Mouse (Mus musculus) C3H10T1/2 (cell line): ENCODE measurements around the gene Nin. TPM values are rescaled to one million over a fixed set of nuclear protein-coding genes. Genes with fewer than 3 reads are reported as not detected.

Source experiments
- polyA plus RNA-seq, 2 experiments: library from polyadenylated mRNA; unstranded; fragments of >200 nt; fragmentation: generic; extraction: Trizol; gene quantifications; one replicate each; pipeline ENCODE4 v1.2.1; 2012; ENCODE audit warnings: missing spikeins in 2 of 2

The Nin gene
- polyA plus RNA-seq, result 1 to 10 TPM in 1 of 2 experiments, under 1 TPM in 1; 0.39 to 4.0 TPM

DNA sequence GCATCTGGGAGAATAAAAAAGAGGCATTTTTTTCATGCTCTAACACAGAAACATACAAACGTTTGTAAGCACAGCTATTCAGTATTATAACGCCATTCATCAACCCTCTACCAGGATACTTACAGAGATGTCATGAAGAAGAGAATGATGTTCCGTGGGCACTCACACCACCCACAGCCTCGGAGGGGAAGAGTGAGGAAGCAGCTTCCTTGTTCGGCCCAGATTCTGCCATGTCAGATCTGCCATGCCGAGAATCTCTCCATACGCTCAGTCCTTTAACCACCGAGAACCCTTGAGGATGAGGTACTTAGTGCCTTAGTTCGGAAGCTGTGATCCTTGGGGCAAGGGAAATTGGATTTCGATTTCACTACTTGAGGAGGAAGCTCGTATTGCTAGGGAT is at the start of gene Nin:
Nin (minus strand) TSS at position 367 of the 400 bp plus-strand sequence.

DNA sequence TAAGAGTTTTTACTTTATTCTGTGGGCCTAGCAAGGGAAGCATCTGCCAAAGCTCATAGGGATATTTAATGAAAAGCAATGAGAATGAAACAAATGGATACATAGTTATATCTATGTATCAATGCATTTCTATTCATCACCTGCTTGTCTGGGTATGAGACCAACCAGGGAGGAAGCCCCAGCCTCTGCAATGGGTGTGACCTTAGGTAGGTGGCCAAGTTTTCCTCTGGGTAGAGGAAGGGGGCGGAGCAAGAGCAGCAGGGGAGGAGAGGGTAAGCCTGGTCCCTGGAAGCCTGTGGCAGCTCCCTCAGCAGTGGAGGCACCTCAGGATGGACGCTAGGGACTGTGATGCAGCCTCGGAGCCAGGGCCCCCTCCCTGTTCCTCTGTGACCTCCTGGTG is 40.3 kb upstream of the Nin start, which contains the start of gene Abhd12b:
Abhd12b (plus strand) TSS at position 301 of the 400 bp plus-strand sequence.

GRCm38 (mm10) chr12:69986786-69987497 is 126.6 kb downstream of the Nin start, which contains the start of gene Sav1:
Sav1 (minus strand) TSS chr12:69987002.

Other genes starting within 250 kb of the Nin start
- gene Atl1, start 221.1 kb downstream of the Nin start, polyA plus RNA-seq, result 1 to 10 TPM in 1 of 2 experiments, under 1 TPM in 1; 0.06 to 1.7 TPM
- gene Map4k5, start 220.5 kb downstream of the Nin start, polyA plus RNA-seq, result 1 to 10 TPM in 1 of 2 experiments, under 1 TPM in 1; 0.55 to 5.7 TPM
- 10 to 100 TPM in 1 of 2 experiments, 1 to 10 TPM in 1; 7.2 to 24.1 TPM for gene Sav1, start 126.7 kb downstream of the Nin start, polyA plus RNA-seq
- gene Abhd12b, start 40.4 kb upstream of the Nin start, polyA plus RNA-seq, result not detected
- not detected for gene Pygl, start 117.8 kb upstream of the Nin start, polyA plus RNA-seq
- gene Trim9, start 233.9 kb upstream of the Nin start, polyA plus RNA-seq, result under 1 TPM in 1 of 2 experiments, not detected in 1; 0.01 TPM